Mouse (Mus musculus): ENCODE results near the gene Rap1a.
A peak's percentile ranks its signal among the peaks of the same experiment; 100 is the strongest.

GRCm38 (mm10) chr3:105816089-105816488 lies 15.0 kb upstream of the Rap1a start:
- no peak for TF ChIP-seq CTCF (IDR thresholded peaks at IDR 0.05)
- TF ChIP-seq EP300 (IDR thresholded peaks at IDR 0.05; ENCODE audit: insufficient read depth, low read depth, low read length) = peak; percentile 33; the same call in 1 of the 2 replicates

Data from heart, adult 2 months (tissue).